Mouse (Mus musculus): ENCODE data around the gene Clca4a. TPM values are rescaled to one million over a fixed set of nuclear protein-coding genes. Genes with fewer than 3 reads are reported as not detected.

Gene Clca4a
- polyA plus RNA-seq, 1 experiment from 2014 or later: not detected

GRCm38 (mm10) chr3:144933011-144933491 is 41.8 kb downstream of the Clca4a start:
- DNase-seq (ENCODE audit: low spot score) (no peak), ATAC-seq (replicated peaks; ENCODE audit: low FRiP score, low read depth) (no peak)
- WGBS: 90% methylated on average over 1 of the region's 1 CpGs
- Histone ChIP-seq H3K9ac (ENCODE audit: low read depth, low read length) (no peak overlapping the region), H3K4me3 (replicated peaks; ENCODE audit: low read depth, low read length) (no peak overlapping the region), H3K4me2 (ENCODE audit: low read length) (no peak overlapping the region), H3K27me3 (ENCODE audit: insufficient read depth, low read length) (no peaks in the 10 kb centered on the region), H3K27ac (no peak overlapping the region), H3K4me1 (replicated peaks; ENCODE audit: insufficient read depth, low read length) (no peaks in the 10 kb centered on the region), H3K9me3 (replicated peaks; ENCODE audit: low read length) (no peaks in the 10 kb centered on the region), H3K36me3 (ENCODE audit: insufficient read depth, low read length) (no peaks in the 10 kb centered on the region)
- no peak for TF ChIP-seq CTCF (IDR thresholded peaks at IDR 0.05; ENCODE audit: low read depth)

- no peaks in the 10 kb centered on the region for H3K9me3 ChIP-seq (replicated peaks; ENCODE audit: low read length)
- DNase-seq (ENCODE audit: low spot score) (no peak), ATAC-seq (replicated peaks; ENCODE audit: low FRiP score, low read depth) (no peak)
- no peak within 1 kb of the TSS for H3K4me2 ChIP-seq (ENCODE audit: low read length)
- no peaks in the 10 kb centered on the region for H3K4me1 ChIP-seq (replicated peaks; ENCODE audit: insufficient read depth, low read length)
- H3K27ac ChIP-seq: no peak within 1 kb of the TSS
- no peaks in the 10 kb centered on the region for H3K27me3 ChIP-seq (ENCODE audit: insufficient read depth, low read length)
- no peak for TF ChIP-seq CTCF (IDR thresholded peaks at IDR 0.05; ENCODE audit: low read depth)
- no peaks in the 10 kb centered on the region for H3K36me3 ChIP-seq (ENCODE audit: insufficient read depth, low read length)
- no peak within 1 kb of the TSS for H3K4me3 ChIP-seq (replicated peaks; ENCODE audit: low read depth, low read length)
- no peak within 1 kb of the TSS for H3K9ac ChIP-seq (ENCODE audit: low read depth, low read length)
Measured at GRCm38 (mm10) chr3:144932335-144932734, 42.5 kb downstream of the Clca4a start, which contains the start of gene Clca4b. TSS of gene Clca4b (minus strand) at chr3:144932529.

- no peak overlapping the region for H3K4me2 ChIP-seq (ENCODE audit: low read length)
- no peaks in the 10 kb centered on the region for H3K36me3 ChIP-seq (ENCODE audit: insufficient read depth, low read length)
- no peaks in the 10 kb centered on the region for H3K4me1 ChIP-seq (replicated peaks; ENCODE audit: insufficient read depth, low read length)
- TF ChIP-seq CTCF (IDR thresholded peaks at IDR 0.05; ENCODE audit: low read depth): no peak
- DNase-seq (ENCODE audit: low spot score): no peak
- WGBS: 92% methylated on average over 2 of the region's 2 CpGs
- H3K9ac ChIP-seq (ENCODE audit: low read depth, low read length): no peak overlapping the region
- no peak overlapping the region for H3K4me3 ChIP-seq (replicated peaks; ENCODE audit: low read depth, low read length)
- ATAC-seq (replicated peaks; ENCODE audit: low FRiP score, low read depth): no peak
- no peak overlapping the region for H3K27ac ChIP-seq
- H3K9me3 ChIP-seq (replicated peaks; ENCODE audit: low read length): no peaks in the 10 kb centered on the region
- H3K27me3 ChIP-seq (ENCODE audit: insufficient read depth, low read length): no peaks in the 10 kb centered on the region
Measured at GRCm38 (mm10) chr3:144914014-144914413, 60.8 kb downstream of the Clca4a start.

Other genes starting within 250 kb of the Clca4a start
- gene Clca3a1, start 214.1 kb downstream of the Clca4a start, polyA plus RNA-seq (2015; fragmentation: Nextera tagmentation; extraction: Ambion mirVana): 16.1 and 20.4 TPM in 2 replicates
- gene Clca3a2, start 155.6 kb downstream of the Clca4a start, polyA plus RNA-seq (2015; fragmentation: Nextera tagmentation; extraction: Ambion mirVana): 0.32 and 0.46 TPM in 2 replicates
- 0.06 and 0.08 TPM in 2 replicates for gene Clca3b, start 125.7 kb downstream of the Clca4a start, polyA plus RNA-seq (2015; fragmentation: Nextera tagmentation; extraction: Ambion mirVana)
- gene Clca4b, start 42.5 kb downstream of the Clca4a start, polyA plus RNA-seq (2015; fragmentation: Nextera tagmentation; extraction: Ambion mirVana): 0.04 and 0.08 TPM in 2 replicates
- not detected in 2 replicates for gene Clca1, start 57.7 kb upstream of the Clca4a start, polyA plus RNA-seq (2015; fragmentation: Nextera tagmentation; extraction: Ambion mirVana)
- gene Clca2, start 124.4 kb upstream of the Clca4a start, polyA plus RNA-seq (2015; fragmentation: Nextera tagmentation; extraction: Ambion mirVana): 0.22 and 0.70 TPM in 2 replicates
- 15.3 and 15.6 TPM in 2 replicates for gene Odf2l, start 143.5 kb upstream of the Clca4a start, polyA plus RNA-seq (2015; fragmentation: Nextera tagmentation; extraction: Ambion mirVana)

Measured in kidney, postnatal 0 days (tissue).